Mouse (Mus musculus) heart, embryonic 10.5 days (tissue): ENCODE results near the gene Ythdc1. TPM values are rescaled to one million over a fixed set of nuclear protein-coding genes. Genes with fewer than 3 reads are reported as not detected.
"Not testable (repeated sequence)": the region's sequence is repeated elsewhere in the genome, so short reads cannot be mapped to it uniquely, and the experiment has no call there.

ENCODE experiments used
- DNase-seq: peaks from one replicate; pipeline ENCODE4 v3.0.0-alpha.2; 2017; ENCODE audit warnings: low spot score
- H3K27ac ChIP-seq: fragments of 300-500 bp; sonication (generic); 2 replicates; pipeline ENCODE4 v1.5.1; 2016; ENCODE audit warnings: mild to moderate bottlenecking
- H3K27me3 ChIP-seq: fragments of 300-500 bp; sonication (generic); 2 replicates; pipeline ENCODE4 v1.6.1; 2016; ENCODE audit warnings: mild to moderate bottlenecking; ENCODE audit not compliant: poor library complexity, insufficient read depth, severe bottlenecking
- H3K36me3 ChIP-seq: fragments of 300-500 bp; sonication (generic); 2 replicates; pipeline ENCODE4 v1.6.1; 2016; ENCODE audit warnings: mild to moderate bottlenecking, moderate library complexity
- H3K4me1 ChIP-seq: fragments of 300-500 bp; sonication (generic); 2 replicates; pipeline ENCODE4 v1.6.1; 2016; ENCODE audit warnings: mild to moderate bottlenecking
- H3K4me3 ChIP-seq: fragments of 300-500 bp; sonication (generic); 2 replicates; pipeline ENCODE4 v1.5.1; 2016; ENCODE audit warnings: mild to moderate bottlenecking, moderate library complexity
- H3K9me3 ChIP-seq: fragments of 300-500 bp; sonication (generic); 2 replicates; pipeline ENCODE4 v1.6.1; 2016; ENCODE audit warnings: mild to moderate bottlenecking, moderate library complexity
- WGBS: fragments of 180-500 bp; shearing (Covaris S2); methylation state at CpG from one replicate; pipeline ENCODE4 v1.1.7; 2016; 5-methylcytosine and 5-hydroxymethylcytosine counted together
- polyA plus RNA-seq: library from polyadenylated mRNA; unstranded; fragments of >200 nt; fragmentation: Nextera tagmentation; extraction: Ambion mirVana; gene quantifications from 2 replicates; pipeline ENCODE4 v1.2.1, GENCODE M21; 2016

Ythdc1 gene
- polyA plus RNA-seq, 1 experiment from 2014 or later = 34.1 TPM

- peaks cover 32% of the 10 kb centered on the region for H3K36me3 ChIP-seq
- H3K27ac ChIP-seq = no peak overlapping the region
These were observed 34.1 kb downstream of the Ythdc1 start for GRCm38 (mm10) chr5:86838110-86838509.

GRCm38 (mm10) chr5:86839472-86839871 lies 35.5 kb downstream of the Ythdc1 start:
- H3K9me3 ChIP-seq = no peaks in the 10 kb centered on the region
- H3K4me3 ChIP-seq = no peak overlapping the region
- H3K27me3 ChIP-seq = no peaks in the 10 kb centered on the region
- WGBS = 75% methylated on average over 1 of the region's 1 CpGs
- H3K27ac ChIP-seq = no peak overlapping the region
- no peak for DNase-seq
- no peaks in the 10 kb centered on the region for H3K4me1 ChIP-seq
- H3K36me3 ChIP-seq = peaks cover 21% of the 10 kb centered on the region

More at GRCm38 (mm10) chr5:86838110-86838509, 34.1 kb downstream of the Ythdc1 start:
- Histone ChIP-seq H3K27me3 (no peaks in the 10 kb centered on the region), H3K4me3 (no peak overlapping the region), H3K4me1 (no peaks in the 10 kb centered on the region), H3K9me3 (no peaks in the 10 kb centered on the region)
- DNase-seq = no peak
- WGBS = 80% methylated on average over 1 of the region's 1 CpGs

GRCm38 (mm10) chr5:86840207-86840606 lies 36.2 kb downstream of the Ythdc1 start:
- 92% methylated on average over 2 of the region's 2 CpGs for WGBS

GRCm38 (mm10) chr5:86841261-86841660 lies 37.2 kb downstream of the Ythdc1 start:
- H3K4me3 ChIP-seq, H3K9me3 ChIP-seq, H3K4me1 ChIP-seq, DNase-seq, H3K27me3 ChIP-seq, H3K36me3 ChIP-seq, H3K27ac ChIP-seq: not testable (repeated sequence)

More at GRCm38 (mm10) chr5:86840207-86840606, 36.2 kb downstream of the Ythdc1 start:
- no peaks in the 10 kb centered on the region for H3K27me3 ChIP-seq
- H3K27ac ChIP-seq = no peak overlapping the region
- no peak for DNase-seq
- H3K9me3 ChIP-seq = no peaks in the 10 kb centered on the region
- no peak overlapping the region for H3K4me3 ChIP-seq
- no peaks in the 10 kb centered on the region for H3K4me1 ChIP-seq
- peaks cover 16% of the 10 kb centered on the region for H3K36me3 ChIP-seq

- H3K27ac ChIP-seq = no peak overlapping the region
- H3K9me3 ChIP-seq = no peaks in the 10 kb centered on the region
- no peak overlapping the region for H3K4me3 ChIP-seq
- peaks cover 7% of the 10 kb centered on the region; the same call in 1 of the 2 replicates for H3K4me1 ChIP-seq
- DNase-seq = no peak
- no peaks in the 10 kb centered on the region for H3K36me3 ChIP-seq
- H3K27me3 ChIP-seq = no peaks in the 10 kb centered on the region
These were observed 46.1 kb downstream of the Ythdc1 start for GRCm38 (mm10) chr5:86850104-86850503.

- no peaks in the 10 kb centered on the region for H3K9me3 ChIP-seq
- H3K27ac ChIP-seq = no peak overlapping the region
- H3K36me3 ChIP-seq = no peaks in the 10 kb centered on the region
- peaks cover 7% of the 10 kb centered on the region; the same call in 1 of the 2 replicates for H3K4me1 ChIP-seq
- 18% methylated on average over 5 of the region's 5 CpGs for WGBS
- DNase-seq = no peak
- no peaks in the 10 kb centered on the region for H3K27me3 ChIP-seq
- H3K4me3 ChIP-seq = no peak overlapping the region
These were observed 47.6 kb downstream of the Ythdc1 start for GRCm38 (mm10) chr5:86851658-86852057.

GRCm38 (mm10) chr5:86856505-86856904 lies 52.5 kb downstream of the Ythdc1 start:
- not testable (repeated sequence) for H3K36me3 ChIP-seq, H3K27me3 ChIP-seq, H3K9me3 ChIP-seq, DNase-seq, H3K4me1 ChIP-seq, H3K4me3 ChIP-seq
- peak overlapping the region; percentile 13; the same call in 1 of the 2 replicates for H3K27ac ChIP-seq
- WGBS = 44% methylated on average over 13 of the region's 13 CpGs

- Histone ChIP-seq H3K9me3 (no peaks in the 10 kb centered on the region), H3K27ac (no peak overlapping the region), H3K36me3 (no peaks in the 10 kb centered on the region), H3K27me3 (no peaks in the 10 kb centered on the region), H3K4me1 (no peaks in the 10 kb centered on the region), H3K4me3 (no peak overlapping the region)
- DNase-seq = no peak
- 14% methylated on average over 1 of the region's 1 CpGs for WGBS
These were observed 53.7 kb downstream of the Ythdc1 start for GRCm38 (mm10) chr5:86857682-86858081.

- Histone ChIP-seq H3K4me1 (no peaks in the 10 kb centered on the region), H3K4me3 (no peak overlapping the region), H3K27ac (no peak overlapping the region), H3K27me3 (no peaks in the 10 kb centered on the region), H3K36me3 (no peaks in the 10 kb centered on the region), H3K9me3 (no peaks in the 10 kb centered on the region)
- DNase-seq = no peak
- WGBS = 49% methylated on average over 3 of the region's 3 CpGs
These were observed 54.3 kb downstream of the Ythdc1 start for GRCm38 (mm10) chr5:86858336-86858735.

GRCm38 (mm10) chr5:86871877-86872276 lies 67.9 kb downstream of the Ythdc1 start:
- Histone ChIP-seq H3K27me3 (no peaks in the 10 kb centered on the region), H3K36me3 (no peaks in the 10 kb centered on the region), H3K9me3 (no peaks in the 10 kb centered on the region), H3K4me3 (no peak overlapping the region), H3K27ac (no peak overlapping the region), H3K4me1 (no peaks in the 10 kb centered on the region)
- DNase-seq = no peak
- 50% methylated on average over 1 of the region's 1 CpGs for WGBS

Other genes with a start within 250 kb of the Ythdc1 start
- gene Tmprss11f, start 171.8 kb upstream of the Ythdc1 start, polyA plus RNA-seq = 0.04 TPM in 1 of 2 replicates, not detected in the other
- not detected in 2 replicates for gene Tmprss11b, start 127.9 kb upstream of the Ythdc1 start, polyA plus RNA-seq
- gene Tmprss11e, start 58.4 kb upstream of the Ythdc1 start, polyA plus RNA-seq = not detected in 2 replicates
- gene Ugt2b34, start 102.7 kb downstream of the Ythdc1 start, polyA plus RNA-seq = 0.06 and 2.2 TPM in 2 replicates
- gene Ugt2b1, start 122.3 kb downstream of the Ythdc1 start, polyA plus RNA-seq = not detected in 2 replicates
- not detected in 2 replicates for gene Ugt2b35, start 196.6 kb downstream of the Ythdc1 start, polyA plus RNA-seq